Mouse (Mus musculus) midbrain, embryonic 14.5 days (tissue): ENCODE results near the gene Ptger4. TPM values are rescaled to one million over a fixed set of nuclear protein-coding genes. Genes with fewer than 3 reads are reported as not detected.

ENCODE experiments used
- ATAC-seq: fragments of 200-750 bp; cut with Nextera tagmentation; 2 replicates; pipeline ENCODE4 v1.8.0; 2017; ENCODE audit warnings: moderate number of reproducible peaks, moderate library complexity; ENCODE audit not compliant: low FRiP score, low TSS enrichment
- DNase-seq: peaks from one replicate; pipeline ENCODE4 v3.0.0-alpha.2; 2015
- H3K27ac ChIP-seq: fragments of 300-500 bp; sonication (generic); replicated peaks from 2 replicates; pipeline ENCODE4 v1.5.1; 2014; ENCODE audit warnings: mild to moderate bottlenecking, low read depth, low read length, moderate library complexity
- H3K27me3 ChIP-seq: fragments of 300-500 bp; sonication (generic); 2 replicates; pipeline ENCODE4 v1.6.1; 2014; ENCODE audit warnings: low read length, control low read depth, mixed read lengths; ENCODE audit not compliant: control insufficient read depth, insufficient read depth
- H3K36me3 ChIP-seq: fragments of 300-500 bp; sonication (generic); 2 replicates; pipeline ENCODE4 v1.6.1; 2014; ENCODE audit warnings: low read length, control low read depth; ENCODE audit not compliant: control insufficient read depth, insufficient read depth
- H3K4me1 ChIP-seq: fragments of 300-500 bp; sonication (generic); 2 replicates; pipeline ENCODE4 v1.6.1; 2014; ENCODE audit warnings: mild to moderate bottlenecking, antibody characterized with exemption, low read length, control low read depth; ENCODE audit not compliant: control insufficient read depth, insufficient read depth
- H3K4me2 ChIP-seq: fragments of 300-500 bp; sonication (generic); 2 replicates; pipeline ENCODE4 v1.6.1; 2014; ENCODE audit warnings: mild to moderate bottlenecking, low read length, moderate library complexity
- H3K4me3 ChIP-seq: fragments of 300-500 bp; sonication (generic); replicated peaks from 2 replicates; pipeline ENCODE4 v1.5.1; 2014; ENCODE audit warnings: low read depth, low read length
- H3K9ac ChIP-seq: fragments of 300-500 bp; sonication (generic); replicated peaks from 2 replicates; pipeline ENCODE4 v1.6.1; 2014; ENCODE audit warnings: mild to moderate bottlenecking, low read length, moderate library complexity
- H3K9me3 ChIP-seq: fragments of 300-500 bp; sonication (generic); 2 replicates; pipeline ENCODE4 v1.6.1; 2016; ENCODE audit warnings: low read length, control low read depth, mixed read lengths; ENCODE audit not compliant: control insufficient read depth
- WGBS: fragments of 180-500 bp; shearing (Covaris S2); extraction: QIAGEN DNeasy Blood & Tissue Kit; methylation state at CpG from one replicate; pipeline ENCODE4 v1.1.7; 2014; 5-methylcytosine and 5-hydroxymethylcytosine counted together
- polyA plus RNA-seq: library from polyadenylated mRNA; unstranded; fragments of >200 nt; fragmentation: Nextera tagmentation; extraction: Ambion mirVana; gene quantifications from 2 replicates; pipeline ENCODE4 v1.2.1, GENCODE M21; 2014

Gene Ptger4
- 1.1 and 1.4 TPM in 2 replicates for polyA plus RNA-seq

DNA sequence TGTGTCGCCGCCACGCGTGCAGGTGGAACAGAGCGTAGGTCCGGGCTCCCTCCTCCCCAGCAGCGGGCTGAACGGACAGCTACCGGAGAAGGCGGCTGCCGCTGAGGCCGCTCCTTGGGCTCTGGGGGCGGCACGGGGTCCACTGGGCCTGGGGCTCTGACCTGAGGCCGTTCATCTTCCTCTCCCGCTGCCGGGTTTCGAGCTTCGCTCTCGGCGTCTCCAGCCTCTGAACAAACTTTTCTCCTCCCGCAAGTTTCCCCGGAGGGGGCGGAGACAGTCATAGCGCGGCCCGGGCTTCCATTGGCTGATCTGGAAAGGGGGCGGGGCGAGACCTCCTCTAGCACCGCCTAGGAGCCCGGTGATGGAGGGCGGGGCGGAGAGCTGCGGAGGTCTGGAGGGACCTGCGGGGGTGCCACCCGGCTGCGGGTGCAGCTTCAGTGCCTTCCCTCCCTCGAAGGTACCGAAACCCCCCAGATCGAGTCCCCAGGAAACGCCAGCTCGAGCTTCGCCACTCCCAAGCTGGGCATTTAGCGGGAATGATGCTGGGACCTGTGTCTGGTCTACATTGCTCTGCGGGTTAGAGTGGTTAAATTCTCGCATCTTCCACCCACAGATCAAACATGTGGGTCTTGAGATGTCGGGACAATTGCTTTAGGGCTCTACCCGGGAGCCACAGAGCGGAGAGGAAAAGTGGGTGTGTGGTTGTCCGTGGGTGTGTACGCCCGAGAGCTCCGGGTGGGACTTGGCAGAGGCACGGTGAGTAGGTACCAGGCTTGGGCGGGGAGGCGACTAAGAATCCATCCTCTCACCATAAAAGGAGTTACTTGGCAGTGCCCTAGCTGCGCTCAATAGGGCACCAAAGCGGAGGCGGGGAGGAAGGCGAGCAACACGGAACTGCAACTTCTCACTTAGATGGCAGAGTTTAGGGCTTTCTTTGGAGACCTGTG, at the start of gene Ptger4:
Gene Ptger4, minus strand, starts transcription at position 229 of the 947 bp plus-strand sequence.
- Histone ChIP-seq H3K36me3 (no peaks in the 10 kb centered on the region), H3K9me3 (no peaks in the 10 kb centered on the region), H3K27me3 (peaks cover 52% of the 10 kb centered on the region), H3K4me2 (peak within 1 kb of the TSS; percentile 96), H3K9ac (peak within 1 kb of the TSS; percentile 10; the same call in 1 of the 2 replicates), H3K4me1 (peaks cover 20% of the 10 kb centered on the region), H3K4me3 (peak within 1 kb of the TSS; percentile 59), H3K27ac (no peak within 1 kb of the TSS)
- DNase-seq: peak; percentile 90
- under 1% methylated on average over 59 of the region's 61 CpGs for WGBS
- ATAC-seq: peak; percentile 93

DNA sequence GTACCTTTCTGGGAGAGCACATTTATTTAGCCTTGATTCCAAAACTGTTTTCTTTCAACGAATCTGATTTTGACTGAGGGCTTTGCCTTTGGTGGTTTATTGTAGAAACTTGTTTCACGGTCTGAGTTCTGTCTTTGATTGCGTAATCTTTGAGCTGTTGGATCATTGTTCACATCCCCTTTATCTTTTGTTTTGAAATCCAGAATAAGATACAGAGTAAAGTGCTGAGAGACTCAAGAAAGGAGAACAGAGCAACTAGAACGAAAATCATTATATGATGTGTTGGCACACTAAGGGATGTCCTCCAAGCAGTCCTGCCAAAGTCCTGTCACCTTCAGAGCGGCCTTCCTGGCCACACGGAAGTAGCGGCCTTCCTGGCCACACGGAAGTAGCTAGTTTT, 44.4 kb upstream of the Ptger4 start:
- H3K27me3 ChIP-seq: no peaks in the 10 kb centered on the region
- no peak overlapping the region for H3K4me2 ChIP-seq
- H3K4me3 ChIP-seq: no peak overlapping the region
- no peak for ATAC-seq
- no peaks in the 10 kb centered on the region for H3K4me1 ChIP-seq
- no peak overlapping the region for H3K27ac ChIP-seq
- H3K36me3 ChIP-seq: no peaks in the 10 kb centered on the region
- 90% methylated on average over 8 of the region's 8 CpGs for WGBS
- H3K9me3 ChIP-seq: no peaks in the 10 kb centered on the region
- no peak for DNase-seq
- H3K9ac ChIP-seq: no peak overlapping the region

DNA sequence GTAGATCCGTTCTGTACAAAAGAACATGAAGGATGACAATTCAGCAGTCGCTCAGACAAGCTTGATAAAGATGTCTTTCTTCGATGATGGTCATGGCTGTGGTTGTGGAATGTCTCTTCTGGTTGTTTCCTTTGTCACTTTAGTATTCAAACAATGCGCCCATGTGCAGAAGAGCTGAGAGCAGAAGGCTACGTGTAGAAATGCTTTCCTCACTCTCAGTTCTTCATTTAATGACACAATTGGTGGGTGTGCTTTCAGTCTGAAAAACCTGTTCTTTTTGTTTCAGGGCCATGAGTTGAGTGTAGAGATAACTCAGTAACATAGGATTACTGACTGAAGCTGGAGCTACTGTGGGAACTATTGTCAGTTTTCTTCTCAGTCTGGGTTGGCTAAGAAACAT, 43.1 kb upstream of the Ptger4 start:
- ATAC-seq (no peak), DNase-seq (no peak)
- H3K4me1 ChIP-seq: no peaks in the 10 kb centered on the region
- 76% methylated on average over 5 of the region's 5 CpGs for WGBS
- H3K9ac ChIP-seq: no peak overlapping the region
- no peaks in the 10 kb centered on the region for H3K9me3 ChIP-seq
- no peaks in the 10 kb centered on the region for H3K27me3 ChIP-seq
- no peaks in the 10 kb centered on the region for H3K36me3 ChIP-seq
- H3K4me3 ChIP-seq: no peak overlapping the region
- no peak overlapping the region for H3K4me2 ChIP-seq
- H3K27ac ChIP-seq: no peak overlapping the region

DNA sequence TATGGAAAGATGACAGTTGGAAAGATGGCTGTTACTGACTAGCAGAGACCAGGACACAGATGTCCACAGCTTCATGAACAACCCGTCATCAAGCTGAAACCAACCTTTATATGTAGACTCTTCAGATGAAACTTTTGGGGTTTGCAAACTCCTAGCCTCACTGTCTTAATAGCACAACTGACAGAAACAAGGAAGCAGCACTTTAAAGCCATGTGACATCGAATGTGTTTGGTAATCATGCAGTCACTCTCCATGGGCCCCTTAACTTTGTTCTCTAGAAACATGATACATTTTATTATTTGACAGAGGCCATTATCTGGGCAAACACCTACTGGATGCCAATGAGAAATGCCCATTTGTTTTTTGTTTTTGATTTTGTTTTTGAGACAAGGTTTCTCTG, 37.3 kb upstream of the Ptger4 start:
- no peak overlapping the region for H3K27ac ChIP-seq
- H3K4me1 ChIP-seq: no peaks in the 10 kb centered on the region
- H3K9ac ChIP-seq: no peak overlapping the region
- no peak overlapping the region for H3K4me2 ChIP-seq
- no peaks in the 10 kb centered on the region for H3K9me3 ChIP-seq
- ATAC-seq (no peak), DNase-seq (no peak)
- no peaks in the 10 kb centered on the region for H3K27me3 ChIP-seq
- no peaks in the 10 kb centered on the region for H3K36me3 ChIP-seq
- 90% methylated on average over 2 of the region's 2 CpGs for WGBS
- no peak overlapping the region for H3K4me3 ChIP-seq

DNA sequence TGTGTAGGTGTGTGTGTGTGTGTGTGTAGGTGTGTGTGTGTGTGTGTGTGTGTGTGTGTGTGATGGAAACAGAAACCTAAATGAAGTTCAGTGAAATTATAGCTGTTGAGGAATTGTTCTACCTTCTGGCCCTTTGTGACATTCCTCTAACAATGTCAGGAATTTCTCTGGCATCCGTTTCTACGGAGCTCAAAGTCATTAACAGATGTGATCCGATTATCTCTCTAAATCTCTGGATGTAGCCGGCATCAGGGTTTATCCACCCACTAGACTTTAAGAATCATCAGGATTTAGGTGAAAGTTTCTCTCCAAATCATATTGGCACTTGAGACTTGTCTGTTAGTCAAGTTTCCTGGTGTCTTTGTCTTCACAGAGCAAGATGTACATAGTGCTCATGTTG, 35.8 kb upstream of the Ptger4 start:
- H3K27ac ChIP-seq: no peak overlapping the region
- H3K36me3 ChIP-seq: no peaks in the 10 kb centered on the region
- 62% methylated on average over 4 of the region's 4 CpGs for WGBS
- no peaks in the 10 kb centered on the region for H3K27me3 ChIP-seq
- H3K4me2 ChIP-seq: no peak overlapping the region
- ATAC-seq (no peak), DNase-seq (no peak)
- H3K4me1 ChIP-seq: no peaks in the 10 kb centered on the region
- H3K9ac ChIP-seq: no peak overlapping the region
- H3K4me3 ChIP-seq: no peak overlapping the region
- H3K9me3 ChIP-seq: no peaks in the 10 kb centered on the region

DNA sequence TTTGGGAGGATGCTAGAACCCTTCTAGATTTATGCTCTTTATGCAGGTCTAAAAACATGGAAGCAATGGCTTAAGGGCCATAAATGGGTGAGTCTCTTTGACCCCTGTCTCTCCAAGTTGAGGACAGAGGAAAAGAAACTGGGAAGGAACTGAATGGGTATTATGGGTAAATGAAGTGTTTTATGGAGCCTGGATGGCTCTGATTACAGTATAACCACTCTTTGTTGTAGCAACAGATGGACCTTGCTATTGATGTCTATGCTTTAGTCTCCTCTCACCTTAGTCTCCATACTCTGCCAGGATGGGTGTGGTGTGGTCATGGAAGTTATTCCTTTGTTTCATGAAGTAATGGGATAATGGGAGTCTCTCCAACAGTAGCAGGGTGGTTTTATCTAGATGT, 34.5 kb upstream of the Ptger4 start:
- no peak overlapping the region for H3K4me2 ChIP-seq
- no peaks in the 10 kb centered on the region for H3K9me3 ChIP-seq
- no peaks in the 10 kb centered on the region for H3K27me3 ChIP-seq
- no peak for DNase-seq
- H3K27ac ChIP-seq: no peak overlapping the region
- H3K4me3 ChIP-seq: no peak overlapping the region
- no peaks in the 10 kb centered on the region for H3K4me1 ChIP-seq
- H3K36me3 ChIP-seq: no peaks in the 10 kb centered on the region
- no peak overlapping the region for H3K9ac ChIP-seq
- ATAC-seq: no peak

DNA sequence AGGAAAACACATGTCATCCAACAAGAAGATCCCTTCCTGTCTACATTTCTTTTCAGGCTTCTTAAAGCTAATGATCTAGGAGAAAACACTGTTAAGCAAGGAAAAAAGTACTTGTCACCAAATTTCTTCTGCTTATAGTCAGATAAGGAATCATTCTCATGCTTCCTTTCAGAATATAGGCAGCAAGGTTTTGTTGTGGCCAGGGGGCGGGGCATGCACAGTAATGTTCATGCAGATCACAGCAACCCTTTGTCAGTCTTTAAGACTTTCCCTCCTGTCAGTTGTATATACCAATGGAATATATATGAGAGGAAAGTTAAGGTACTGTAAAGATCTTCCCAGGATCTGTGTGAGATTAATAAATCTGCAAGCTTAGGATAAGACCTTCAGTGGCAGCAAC, 30.0 kb upstream of the Ptger4 start:
- ATAC-seq (no peak), DNase-seq (no peak)
- no peaks in the 10 kb centered on the region for H3K27me3 ChIP-seq
- H3K9ac ChIP-seq: no peak overlapping the region
- no peak overlapping the region for H3K4me3 ChIP-seq
- no peak overlapping the region for H3K4me2 ChIP-seq
- 93% methylated on average over 1 of the region's 1 CpGs for WGBS
- H3K4me1 ChIP-seq: no peaks in the 10 kb centered on the region
- no peaks in the 10 kb centered on the region for H3K9me3 ChIP-seq
- H3K36me3 ChIP-seq: no peaks in the 10 kb centered on the region
- H3K27ac ChIP-seq: no peak overlapping the region

DNA sequence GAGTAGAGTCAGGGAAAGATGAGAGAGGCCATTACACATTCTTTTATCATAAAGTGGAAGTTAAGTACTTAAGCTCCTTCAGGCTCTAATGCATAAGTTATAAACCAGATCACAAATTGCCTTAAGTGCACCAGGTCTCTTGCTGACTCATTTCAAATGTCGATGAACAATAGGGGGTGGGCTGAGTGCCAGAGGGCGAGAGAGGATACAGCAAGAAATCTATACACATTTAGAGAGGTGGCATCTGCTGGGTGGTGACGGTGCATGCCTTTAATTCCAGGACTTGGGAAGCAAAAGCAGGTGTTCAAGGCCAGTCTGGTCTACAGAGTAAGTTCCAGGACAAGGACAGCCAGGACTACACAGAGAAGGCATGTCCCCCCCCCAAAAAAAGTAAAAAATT, 22.1 kb upstream of the Ptger4 start:
- H3K27me3 ChIP-seq: no peaks in the 10 kb centered on the region
- H3K4me1 ChIP-seq: no peaks in the 10 kb centered on the region
- no peak overlapping the region for H3K9ac ChIP-seq
- no peaks in the 10 kb centered on the region for H3K9me3 ChIP-seq
- ATAC-seq: no peak
- no peaks in the 10 kb centered on the region for H3K36me3 ChIP-seq
- H3K27ac ChIP-seq: no peak overlapping the region
- DNase-seq: no peak
- H3K4me3 ChIP-seq: no peak overlapping the region
- 83% methylated on average over 3 of the region's 3 CpGs for WGBS
- no peak overlapping the region for H3K4me2 ChIP-seq

DNA sequence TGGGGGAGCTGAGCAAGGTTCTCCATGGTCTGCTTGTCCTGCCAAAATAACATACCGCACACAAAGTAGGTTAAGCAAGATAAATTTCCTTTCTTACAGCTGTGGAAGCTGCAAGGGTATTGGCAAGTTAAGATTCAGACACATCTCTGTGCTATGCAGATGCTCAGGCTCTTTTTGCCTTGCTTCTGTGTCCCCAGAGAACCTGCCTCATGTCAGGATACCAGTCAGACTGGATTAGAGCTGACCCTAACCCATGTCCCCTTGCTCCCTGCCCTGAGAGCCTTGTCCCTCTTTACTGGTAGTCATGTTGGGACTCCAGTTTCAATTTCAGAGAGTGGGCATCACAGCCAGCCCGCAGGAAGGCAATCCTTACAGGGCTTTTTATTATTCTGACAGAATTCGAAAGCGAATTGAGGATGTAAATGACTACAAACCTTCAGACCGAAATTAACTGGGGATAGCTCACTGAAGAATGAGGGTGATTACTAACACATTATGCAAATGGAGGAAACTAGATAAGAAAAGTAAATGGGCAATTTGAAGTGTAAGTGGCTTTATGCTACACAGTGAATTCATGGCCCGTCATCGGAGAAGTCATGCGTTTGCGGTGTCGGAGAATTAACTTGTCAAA, 19.0 kb upstream of the Ptger4 start:
- 83% methylated on average over 10 of the region's 10 CpGs for WGBS
- H3K4me2 ChIP-seq: no peak overlapping the region
- H3K9me3 ChIP-seq: no peaks in the 10 kb centered on the region
- ATAC-seq (no peak), DNase-seq (no peak)
- no peak overlapping the region for H3K4me3 ChIP-seq
- no peaks in the 10 kb centered on the region for H3K36me3 ChIP-seq
- no peaks in the 10 kb centered on the region for H3K27me3 ChIP-seq
- no peak overlapping the region for H3K9ac ChIP-seq
- H3K4me1 ChIP-seq: no peaks in the 10 kb centered on the region
- H3K27ac ChIP-seq: no peak overlapping the region
